Comparison of ENCODE assay signal across 8 mouse cellular contexts in the genomic region with DNA sequence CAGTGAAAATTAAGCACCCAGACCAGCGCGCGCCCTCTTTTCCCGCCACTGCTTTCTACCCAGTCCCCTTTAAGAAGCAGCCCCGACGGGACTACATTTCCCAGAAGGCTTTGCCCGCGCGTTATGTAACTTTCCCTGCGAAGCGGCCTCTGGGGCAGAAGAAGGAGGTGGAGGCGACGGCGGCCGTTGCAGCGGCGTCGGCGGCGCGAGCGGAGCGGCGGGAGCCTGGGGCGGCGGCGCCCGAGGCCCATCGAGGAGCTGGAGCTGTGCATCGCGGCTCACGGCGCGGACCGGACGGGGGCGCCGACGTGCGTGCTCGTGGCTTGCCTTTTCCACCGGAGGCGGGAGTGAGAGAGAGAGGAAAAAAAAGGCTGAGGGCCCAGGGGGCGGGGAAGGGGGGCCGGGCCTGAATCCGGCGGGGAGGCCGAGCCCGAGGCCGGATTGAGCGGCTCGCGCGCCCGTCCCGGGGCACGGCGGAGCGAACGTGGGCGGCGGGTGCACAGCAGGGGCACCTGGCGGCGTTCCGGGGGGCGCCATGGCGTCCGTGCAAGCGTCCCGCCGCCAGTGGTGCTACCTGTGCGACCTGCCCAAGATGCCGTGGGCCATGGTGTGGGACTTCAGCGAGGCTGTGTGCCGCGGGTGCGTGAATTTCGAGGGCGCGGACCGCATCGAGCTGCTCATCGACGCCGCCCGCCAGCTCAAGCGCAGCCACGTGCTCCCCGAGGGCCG. TPM values are rescaled to one million over a fixed set of nuclear protein-coding genes. Genes with fewer than 3 reads are reported as not detected.
DNase-seq lines count a peak whose midpoint lies in the region; ATAC-seq and TF ChIP-seq lines count a peak whose summit lies in the region.

Irf2bp1 (plus strand) TSS at position 143 of the 729 bp plus-strand sequence.

- WGBS in hindbrain, postnatal 0 days = 2% methylated on average over 84 of the region's 90 CpGs

- DNase-seq in ZHBTc4 (ENCODE audit: low read depth, low spot score) = peak; percentile 94
- DNase-seq in gastrocnemius, adult 2 months = peak; percentile 96
- DNase-seq in hindbrain, postnatal 0 days (ENCODE audit: low spot score) = peak; percentile 97
- peak; percentile 93 to 94 for DNase-seq in left cerebral cortex, adult 2 months (ENCODE audit: extremely low spot score in 1 of 2, low spot score in 2 of 2)
- peak; percentile 96 to 97 for DNase-seq in right cerebral cortex, adult 2 months (ENCODE audit: low spot score in 2 of 2)
- peak; percentile 95 for DNase-seq in urinary bladder, postnatal 14 days (ENCODE audit: low spot score)

- no peaks in the 10 kb centered on the region for H3K36me3 ChIP-seq in hindbrain, postnatal 0 days (ENCODE audit: insufficient read depth, low read length)

- no peaks in the 10 kb centered on the region for H3K9me3 ChIP-seq in hindbrain, postnatal 0 days (ENCODE audit: low read length)

- H3K4me2 ChIP-seq in hindbrain, postnatal 0 days (ENCODE audit: low read depth, low read length) = peak within 1 kb of the TSS; percentile 91

- intact Hi-C loops in gastrocnemius, adult 2 months (cut with DNase I) = loop anchor here (2.0 kb wide), 1 partner anchor 107 kb away; no protein-coding TSS in a partner anchor
- intact Hi-C loops in left cerebral cortex, adult 2 months (cut with DNase I) = loop anchor here (10.0 kb wide), 1 partner anchor 711 kb away; the partner anchor contains the start of gene Tomm40

- H3K4me1 ChIP-seq in hindbrain, postnatal 0 days (ENCODE audit: insufficient read depth, low read length) = peaks cover 19% of the 10 kb centered on the region

- H3K9ac ChIP-seq in hindbrain, postnatal 0 days (replicated peaks; ENCODE audit: low read length) = peak within 1 kb of the TSS; percentile 77

- peak within 1 kb of the TSS; percentile 78 for H3K4me3 ChIP-seq in gastrocnemius, adult 2 months
- H3K4me3 ChIP-seq in hindbrain, postnatal 0 days (ENCODE audit: low read length) = peak within 1 kb of the TSS; percentile 59
- peak within 1 kb of the TSS; percentile 88 for H3K4me3 ChIP-seq in left cerebral cortex, adult 2 months

- H3K27ac ChIP-seq in gastrocnemius, adult 2 months = peak within 1 kb of the TSS; percentile 95
- peak within 1 kb of the TSS; percentile 90 for H3K27ac ChIP-seq in hindbrain, postnatal 0 days
- peak within 1 kb of the TSS; percentile 94 for H3K27ac ChIP-seq in left cerebral cortex, adult 2 months

- no peaks in the 10 kb centered on the region for H3K27me3 ChIP-seq in hindbrain, postnatal 0 days (ENCODE audit: insufficient read depth, low read length)

- TF ChIP-seq CTCF in gastrocnemius, adult 2 months (IDR thresholded peaks at IDR 0.05) = no peak
- no peak for TF ChIP-seq CTCF in hindbrain, postnatal 0 days (IDR thresholded peaks at IDR 0.05; ENCODE audit: low read depth)
- TF ChIP-seq CTCF in left cerebral cortex, adult 2 months (IDR thresholded peaks at IDR 0.05) = no peak

- ATAC-seq in common myeloid progenitor, adult 5-6 weeks (replicated peaks; ENCODE audit: low read depth, poor library complexity, severe bottlenecking) = peak; percentile 50
- ATAC-seq in hindbrain, postnatal 0 days = peak; percentile 61
- peak; percentile 58 for ATAC-seq in megakaryocyte, adult 5-6 weeks (ENCODE audit: poor library complexity, severe bottlenecking)

RNA-seq across cellular contexts. Expression of gene Irf2bp1, which starts in this region (rescaled TPM):
- 13.1 and 14.6 TPM in 2 replicates for total RNA-seq in common myeloid progenitor, adult 5-6 weeks (2017)
- total RNA-seq in gastrocnemius, adult 2 months (2021) = 10 to 100 TPM; 18.2 to 20.5 TPM
- total RNA-seq in hindbrain, postnatal 0 days (2014; rRNA removed) = 128 and 140 TPM in 2 replicates
- polyA plus RNA-seq in hindbrain, postnatal 0 days (2015; fragmentation: Nextera tagmentation; extraction: Ambion mirVana) = 20.0 and 22.4 TPM in 2 replicates
- 10 to 100 TPM; 47.7 to 49.2 TPM for total RNA-seq in left cerebral cortex, adult 2 months (2021)
- 11.4 and 14.5 TPM in 2 replicates for total RNA-seq in megakaryocyte, adult 5-6 weeks (2015)
- total RNA-seq in megakaryocyte, adult 5-6 weeks (2017) = 6.9 and 8.2 TPM in 2 replicates

Comparison
In these comparisons a context has a peak if more than half of its experiments do, and no peak if none do; other contexts are left out.
1. Peak in every context shown above with its lines: DNase-seq, ATAC-seq, H3K4me3 ChIP-seq and H3K27ac ChIP-seq.